8 mouse cellular contexts compared by ENCODE assay signal in genomic region chr16:30283743-30284337, GRCm38 (mm10). TPM values are rescaled to one million over a fixed set of nuclear protein-coding genes. Genes with fewer than 3 reads are reported as not detected.
DNase-seq lines count a peak whose midpoint lies in the region; ATAC-seq and TF ChIP-seq lines count a peak whose summit lies in the region.

No protein-coding gene starts in this region.

- peak; percentile 67 for TF ChIP-seq CTCF in cerebellum, adult 2 months (IDR thresholded peaks at IDR 0.05; ENCODE audit: borderline replicate concordance, insufficient read depth, low read depth, low read length)
- peak; percentile 85 for TF ChIP-seq CTCF in liver, adult 2 months (IDR thresholded peaks at IDR 0.05; ENCODE audit: low read depth, low read length)

- in situ Hi-C loops in ES-E14 (cut with MboI; ENCODE audit: low sequenced_read_pairs in 2 of 2, unreplicated experiment in 2 of 2) = no loop called here

- peak; percentile 12 to 39 for DNase-seq in cerebellum, adult 2 months
- DNase-seq in cerebellum, adult 11-12 months = no peak
- DNase-seq in ES-E14 (ENCODE audit: low read depth, low spot score) = peak; percentile 70
- DNase-seq in embryonic facial prominence, embryonic 10.5 days (ENCODE audit: low spot score) = peak; percentile 86
- peak; percentile 41 for DNase-seq in liver, adult 2 months (ENCODE audit: extremely low read depth, low read depth, low spot score)
- no peak for DNase-seq in c-Kit-positive CD71-positive TER-119-positive erythroid progenitor cells, embryonic 14.5 days (ENCODE audit: low spot score)

- 3% methylated on average over 15 of the region's 15 CpGs for WGBS in cerebellum, adult 2 months
- WGBS in embryonic facial prominence, embryonic 10.5 days = 2% methylated on average over 15 of the region's 15 CpGs
- 2% methylated on average over 15 of the region's 15 CpGs for WGBS in hindbrain, embryonic 12.5 days
- WGBS in liver, adult 2 months = 2% methylated on average over 15 of the region's 15 CpGs
- WGBS in neural tube, embryonic 12.5 days = 2% methylated on average over 15 of the region's 15 CpGs

- H3K9ac ChIP-seq in ES-E14 (ENCODE audit: insufficient read depth, low read depth, low read length, poor library complexity, severe bottlenecking) = no peak overlapping the region
- H3K9ac ChIP-seq in hindbrain, embryonic 12.5 days = 0 out of 2 replicates have a peak overlapping the region, but pooled peaks have one; percentile 9
- peak overlapping the region; percentile 66; the same call in 1 of the 2 replicates for H3K9ac ChIP-seq in liver, adult 2 months (ENCODE audit: low read depth, low read length)
- H3K9ac ChIP-seq in neural tube, embryonic 12.5 days = 0 out of 2 replicates have a peak overlapping the region, but pooled peaks have one; percentile 6

- peak; percentile 57; the same call in 1 of the 2 replicates for ATAC-seq in hindbrain, embryonic 12.5 days (ENCODE audit: low FRiP score)
- peak; percentile 58 for ATAC-seq in neural tube, embryonic 12.5 days (ENCODE audit: low FRiP score, low read depth)

- H3K36me3 ChIP-seq in ES-E14 (ENCODE audit: control insufficient read depth, insufficient read depth, low read length, poor library complexity, severe bottlenecking) = no peaks in the 10 kb centered on the region
- H3K36me3 ChIP-seq in embryonic facial prominence, embryonic 10.5 days (replicated peaks) = no peaks in the 10 kb centered on the region
- no peaks in the 10 kb centered on the region for H3K36me3 ChIP-seq in hindbrain, embryonic 12.5 days
- H3K36me3 ChIP-seq in liver, adult 2 months (ENCODE audit: control insufficient read depth, insufficient read depth, low read length) = no peaks in the 10 kb centered on the region
- no peaks in the 10 kb centered on the region for H3K36me3 ChIP-seq in neural tube, embryonic 12.5 days

- no peak overlapping the region for H3K27ac ChIP-seq in cerebellum, adult 2 months (ENCODE audit: insufficient read depth, low read length)
- H3K27ac ChIP-seq in ES-E14 (ENCODE audit: insufficient read depth, low read depth, low read length, poor library complexity, severe bottlenecking) = no peak overlapping the region
- H3K27ac ChIP-seq in embryonic facial prominence, embryonic 10.5 days (replicated peaks) = no peak overlapping the region
- H3K27ac ChIP-seq in hindbrain, embryonic 12.5 days = no peak overlapping the region
- no peak overlapping the region for H3K27ac ChIP-seq in liver, adult 2 months (replicated peaks; ENCODE audit: insufficient read depth, low read depth, low read length)
- H3K27ac ChIP-seq in neural tube, embryonic 12.5 days = no peak overlapping the region

- H3K27me3 ChIP-seq in cerebellum, adult 2 months (ENCODE audit: control insufficient read depth, insufficient read depth, low read length) = no peaks in the 10 kb centered on the region
- H3K27me3 ChIP-seq in embryonic facial prominence, embryonic 10.5 days (replicated peaks; ENCODE audit: low read depth, poor library complexity, severe bottlenecking) = peaks cover 66% of the 10 kb centered on the region
- H3K27me3 ChIP-seq in hindbrain, embryonic 12.5 days = peaks cover 66% of the 10 kb centered on the region
- peaks cover 7% of the 10 kb centered on the region for H3K27me3 ChIP-seq in liver, adult 2 months (ENCODE audit: control insufficient read depth, insufficient read depth, low read length)
- H3K27me3 ChIP-seq in neural tube, embryonic 12.5 days (replicated peaks) = peaks cover 38% of the 10 kb centered on the region

- H3K9me3 ChIP-seq in ES-E14 (ENCODE audit: control insufficient read depth, insufficient read depth, low read depth, low read length) = no peaks in the 10 kb centered on the region
- no peaks in the 10 kb centered on the region for H3K9me3 ChIP-seq in embryonic facial prominence, embryonic 10.5 days
- no peaks in the 10 kb centered on the region for H3K9me3 ChIP-seq in hindbrain, embryonic 12.5 days (replicated peaks)
- H3K9me3 ChIP-seq in neural tube, embryonic 12.5 days = no peaks in the 10 kb centered on the region

- H3K79me2 ChIP-seq in liver, adult 2 months (ENCODE audit: control insufficient read depth, insufficient read depth, low read length) = no peaks in the 10 kb centered on the region

- H3K4me3 ChIP-seq in cerebellum, adult 2 months (replicated peaks; ENCODE audit: insufficient read depth, low read depth, low read length) = no peak overlapping the region
- H3K4me3 ChIP-seq in ES-E14 (ENCODE audit: insufficient read depth in 1 of 2, low read depth in 1 of 2, low read length in 2 of 2, poor library complexity in 1 of 2, severe bottlenecking in 1 of 2) = no peak overlapping the region; a peak in 1 of 4 replicates
- peak overlapping the region; percentile 54 for H3K4me3 ChIP-seq in embryonic facial prominence, embryonic 10.5 days
- H3K4me3 ChIP-seq in hindbrain, embryonic 12.5 days = peak overlapping the region; percentile 20
- H3K4me3 ChIP-seq in liver, adult 2 months (ENCODE audit: insufficient read depth, low read depth, low read length) = no peak overlapping the region
- H3K4me3 ChIP-seq in neural tube, embryonic 12.5 days = no peak overlapping the region

- no peak for TF ChIP-seq POLR2A in cerebellum, adult 2 months (IDR thresholded peaks at IDR 0.05; ENCODE audit: borderline replicate concordance, insufficient read depth, low read length)
- no peak for TF ChIP-seq POLR2A in liver, adult 2 months (IDR thresholded peaks at IDR 0.05; ENCODE audit: extremely low read depth, insufficient read depth, low read length)

- peak overlapping the region; percentile 52 for H3K4me2 ChIP-seq in hindbrain, embryonic 12.5 days (replicated peaks)
- H3K4me2 ChIP-seq in neural tube, embryonic 12.5 days (replicated peaks) = peak overlapping the region; percentile 58

- no peaks in the 10 kb centered on the region for H3K4me1 ChIP-seq in cerebellum, adult 2 months (ENCODE audit: control insufficient read depth, insufficient read depth, low read length)
- peaks cover 0 to 31% of the 10 kb centered on the region in 2 experiments; a peak in 2 of 4 replicates for H3K4me1 ChIP-seq in ES-E14 (ENCODE audit: control insufficient read depth in 2 of 2, insufficient read depth in 2 of 2, low read length in 2 of 2, poor library complexity in 1 of 2)
- H3K4me1 ChIP-seq in embryonic facial prominence, embryonic 10.5 days = peaks cover 58% of the 10 kb centered on the region
- peaks cover 17% of the 10 kb centered on the region for H3K4me1 ChIP-seq in hindbrain, embryonic 12.5 days
- peaks cover 3% of the 10 kb centered on the region for H3K4me1 ChIP-seq in liver, adult 2 months (ENCODE audit: control insufficient read depth, insufficient read depth, low read length)
- H3K4me1 ChIP-seq in neural tube, embryonic 12.5 days = peaks cover 25% of the 10 kb centered on the region

TF ChIP-seq in ES-E14, 5 proteins besides CTCF, POLR2A, EP300 and RAD21:
- TF ChIP-seq HCFC1 (IDR thresholded peaks at IDR 0.05; ENCODE audit: borderline replicate concordance, insufficient read depth, low read length) (no peak), MAFK (IDR thresholded peaks at IDR 0.05; ENCODE audit: insufficient read depth, low read depth, low read length) (no peak), ZNF384 (IDR thresholded peaks at IDR 0.05; ENCODE audit: low read depth, low read length) (no peak), CHD2 (IDR thresholded peaks at IDR 0.05; ENCODE audit: low read depth, low read length) (no peak), ZC3H11A (IDR thresholded peaks at IDR 0.05; ENCODE audit: borderline replicate concordance, low read depth, low read length) (no peak; the same call in 1 of the 2 replicates)

RNA-seq across cellular contexts. Expression of gene Lrrc15, which starts 0.8 kb away (rescaled TPM):
- not detected in 2 replicates for polyA plus RNA-seq in cerebellum, adult 2 months (2012; rRNA removed)
- total RNA-seq in ES-E14 (2012; rRNA removed) = 1.8 TPM in 2 replicates
- 0.18 and 0.66 TPM in 2 replicates for polyA plus RNA-seq in embryonic facial prominence, embryonic 10.5 days (2016; fragmentation: Nextera tagmentation; extraction: Ambion mirVana)
- polyA plus RNA-seq in hindbrain, embryonic 12.5 days (2016; fragmentation: Nextera tagmentation; extraction: Ambion mirVana) = 0.53 and 1.3 TPM in 2 replicates
- 0.07 TPM in 1 of 2 replicates, not detected in the other for total RNA-seq in liver, adult 2 months (2014; rRNA removed)
- 0.02 TPM in 1 of 2 replicates, not detected in the other for polyA plus RNA-seq in liver, adult 2 months (2012; rRNA removed)
- 0.27 and 0.41 TPM in 2 replicates for polyA plus RNA-seq in neural tube, embryonic 12.5 days (2016; fragmentation: Nextera tagmentation; extraction: Ambion mirVana)

RNA-seq across cellular contexts. Expression of gene Cpn2, which starts 16.5 kb away (rescaled TPM):
- polyA plus RNA-seq in cerebellum, adult 2 months (2012; rRNA removed) = not detected in 2 replicates
- total RNA-seq in ES-E14 (2012; rRNA removed) = not detected in 2 replicates
- polyA plus RNA-seq in embryonic facial prominence, embryonic 10.5 days (2016; fragmentation: Nextera tagmentation; extraction: Ambion mirVana) = not detected in 2 replicates
- not detected in 2 replicates for polyA plus RNA-seq in hindbrain, embryonic 12.5 days (2016; fragmentation: Nextera tagmentation; extraction: Ambion mirVana)
- total RNA-seq in liver, adult 2 months (2014; rRNA removed) = 137 and 158 TPM in 2 replicates
- polyA plus RNA-seq in liver, adult 2 months (2012; rRNA removed) = 263 and 285 TPM in 2 replicates
- polyA plus RNA-seq in neural tube, embryonic 12.5 days (2016; fragmentation: Nextera tagmentation; extraction: Ambion mirVana) = not detected in 2 replicates

RNA-seq across cellular contexts. Expression of gene Gp5, which starts 26.7 kb away (rescaled TPM):
- 1.4 TPM in 2 replicates for polyA plus RNA-seq in cerebellum, adult 2 months (2012; rRNA removed)
- 0.31 and 0.48 TPM in 2 replicates for total RNA-seq in ES-E14 (2012; rRNA removed)
- polyA plus RNA-seq in embryonic facial prominence, embryonic 10.5 days (2016; fragmentation: Nextera tagmentation; extraction: Ambion mirVana) = 0.93 and 2.0 TPM in 2 replicates
- 1.4 and 1.6 TPM in 2 replicates for polyA plus RNA-seq in hindbrain, embryonic 12.5 days (2016; fragmentation: Nextera tagmentation; extraction: Ambion mirVana)
- total RNA-seq in liver, adult 2 months (2014; rRNA removed) = 0.28 and 0.34 TPM in 2 replicates
- 0.17 and 0.20 TPM in 2 replicates for polyA plus RNA-seq in liver, adult 2 months (2012; rRNA removed)
- 1.3 and 1.6 TPM in 2 replicates for polyA plus RNA-seq in neural tube, embryonic 12.5 days (2016; fragmentation: Nextera tagmentation; extraction: Ambion mirVana)

Comparison
In these comparisons a context has a peak if more than half of its experiments do, and no peak if none do; other contexts are left out.
1. DNase-seq: peak in cerebellum, adult 2 months (2 of 2), ES-E14 (single experiment), embryonic facial prominence, embryonic 10.5 days (single experiment) and liver, adult 2 months (single experiment); none in cerebellum, adult 11-12 months (single experiment) and c-Kit-positive CD71-positive TER-119-positive erythroid progenitor cells, embryonic 14.5 days (single experiment).
2. H3K4me3 ChIP-seq: peak in embryonic facial prominence, embryonic 10.5 days (single experiment) and hindbrain, embryonic 12.5 days (single experiment); none in cerebellum, adult 2 months (single experiment), ES-E14 (0 of 2), liver, adult 2 months (single experiment) and neural tube, embryonic 12.5 days (single experiment).
3. RNA of gene Cpn2, which starts 16.5 kb away (polyA plus RNA-seq): 263 to 285 TPM in liver, adult 2 months; not detected in cerebellum, adult 2 months, not detected in embryonic facial prominence, embryonic 10.5 days, not detected in hindbrain, embryonic 12.5 days and not detected in neural tube, embryonic 12.5 days; every median in the first group is over 100 times any median in the second.